Mouse (Mus musculus) kidney, adult 8-10 months (tissue): ENCODE measurements around the gene Adamts17.

Experiments used
- DNase-seq, 2 experiments: peaks; one replicate each; pipeline ENCODE4 v3.0.0; 2022

Gene Adamts17

GRCm38 (mm10) chr7:66981591-66981990, 142.1 kb downstream of the Adamts17 start:
- DNase-seq: no peak

GRCm38 (mm10) chr7:66982084-66982483, 142.5 kb downstream of the Adamts17 start:
- no peak for DNase-seq

- DNase-seq: no peak
Measured at GRCm38 (mm10) chr7:66987671-66988070, 148.1 kb downstream of the Adamts17 start.

DNA sequence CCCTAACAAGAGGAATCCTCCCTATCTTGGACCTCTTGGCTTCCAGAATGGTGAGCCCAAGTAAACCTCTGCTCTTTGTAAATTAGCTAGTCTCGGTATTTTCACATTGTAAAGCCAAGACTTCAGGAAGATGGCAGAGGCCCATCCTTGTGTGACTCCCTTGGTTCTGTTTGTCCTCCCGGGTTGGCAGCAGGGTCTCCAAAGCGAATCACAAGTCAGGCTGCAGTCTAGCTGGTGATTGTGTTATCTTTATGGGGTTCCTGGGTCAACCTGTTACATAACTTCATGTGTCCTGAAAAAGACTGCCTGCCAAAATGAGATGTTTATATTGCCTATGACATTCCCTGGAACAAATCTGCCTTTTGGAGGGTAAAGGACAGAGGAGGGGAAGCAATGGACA, 148.9 kb downstream of the Adamts17 start:
- DNase-seq: no peak

DNA sequence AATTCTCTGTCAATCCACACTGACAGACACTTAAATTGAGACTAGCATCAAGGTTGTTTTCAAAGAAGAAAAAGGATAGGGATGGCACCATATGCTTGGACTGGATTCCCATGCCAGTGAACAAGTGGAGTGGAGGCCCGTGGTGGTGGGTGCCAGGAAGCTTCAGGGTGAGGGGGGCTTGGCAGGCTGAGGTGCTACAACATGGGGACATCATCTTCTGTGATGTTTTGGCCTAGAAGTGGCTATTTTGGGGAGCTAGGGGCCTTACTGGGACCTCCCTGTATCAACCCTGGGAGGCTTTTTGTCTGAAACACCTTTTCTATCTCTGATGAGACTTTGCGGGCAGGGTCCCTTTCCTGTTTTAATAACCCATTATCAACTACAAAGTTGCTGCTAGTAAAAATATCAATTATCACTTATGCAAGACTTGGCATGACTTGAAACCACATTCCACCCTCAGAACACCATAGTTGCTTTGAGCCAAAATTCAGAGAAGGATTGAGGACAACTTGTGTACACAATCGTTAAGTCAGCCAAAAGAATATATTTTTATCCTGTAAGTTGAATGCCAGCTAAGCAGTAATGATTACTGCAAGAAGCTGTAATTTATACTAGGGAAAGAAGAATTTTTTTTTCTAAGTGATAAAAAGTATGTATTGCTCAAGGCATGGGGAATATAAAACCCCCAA, 150.0 kb downstream of the Adamts17 start:
- DNase-seq: no peak

DNA sequence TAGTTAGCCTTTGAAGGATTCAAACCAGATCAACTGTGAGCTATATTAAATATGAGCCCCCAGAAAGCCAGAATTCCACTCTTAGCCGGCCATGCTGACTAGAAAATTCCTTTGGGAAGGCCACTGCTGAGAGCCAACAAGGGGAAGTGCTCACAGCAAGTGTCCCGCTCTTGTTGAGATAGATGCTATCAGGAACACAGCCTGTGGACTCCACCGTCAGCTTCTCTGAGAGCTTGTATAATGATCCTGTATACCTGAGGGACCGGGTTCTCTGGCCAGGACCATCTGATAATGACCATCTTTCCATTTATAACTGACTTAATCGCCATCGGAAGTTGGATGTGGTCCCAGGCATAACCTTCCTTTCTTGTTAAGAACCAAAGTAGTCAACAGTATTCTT, 159.3 kb downstream of the Adamts17 start:
- no peak for DNase-seq

DNA sequence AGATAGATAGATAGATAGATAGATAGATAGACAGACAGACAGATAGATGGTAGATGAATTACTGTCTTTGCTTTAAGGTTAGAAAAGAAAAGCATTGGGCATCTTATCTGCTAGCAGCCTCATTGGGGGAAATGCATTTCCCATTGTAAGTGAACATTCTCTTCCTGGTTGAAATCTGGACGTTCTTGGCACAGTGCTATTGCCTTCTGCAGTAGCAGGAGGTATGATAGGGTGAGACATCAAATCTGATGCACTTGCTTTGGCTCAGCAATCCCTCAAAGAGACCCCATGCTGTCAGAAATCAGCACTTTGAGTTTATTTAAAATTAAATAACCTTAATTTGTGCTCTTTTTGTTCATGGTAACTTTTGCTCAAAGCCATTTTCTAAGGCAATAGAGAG, 164.1 kb downstream of the Adamts17 start:
- no peak for DNase-seq

- no peak for DNase-seq
Measured at GRCm38 (mm10) chr7:67004220-67004619, 164.7 kb downstream of the Adamts17 start.

GRCm38 (mm10) chr7:67009841-67010240, 170.3 kb downstream of the Adamts17 start:
- DNase-seq: no peak

DNA sequence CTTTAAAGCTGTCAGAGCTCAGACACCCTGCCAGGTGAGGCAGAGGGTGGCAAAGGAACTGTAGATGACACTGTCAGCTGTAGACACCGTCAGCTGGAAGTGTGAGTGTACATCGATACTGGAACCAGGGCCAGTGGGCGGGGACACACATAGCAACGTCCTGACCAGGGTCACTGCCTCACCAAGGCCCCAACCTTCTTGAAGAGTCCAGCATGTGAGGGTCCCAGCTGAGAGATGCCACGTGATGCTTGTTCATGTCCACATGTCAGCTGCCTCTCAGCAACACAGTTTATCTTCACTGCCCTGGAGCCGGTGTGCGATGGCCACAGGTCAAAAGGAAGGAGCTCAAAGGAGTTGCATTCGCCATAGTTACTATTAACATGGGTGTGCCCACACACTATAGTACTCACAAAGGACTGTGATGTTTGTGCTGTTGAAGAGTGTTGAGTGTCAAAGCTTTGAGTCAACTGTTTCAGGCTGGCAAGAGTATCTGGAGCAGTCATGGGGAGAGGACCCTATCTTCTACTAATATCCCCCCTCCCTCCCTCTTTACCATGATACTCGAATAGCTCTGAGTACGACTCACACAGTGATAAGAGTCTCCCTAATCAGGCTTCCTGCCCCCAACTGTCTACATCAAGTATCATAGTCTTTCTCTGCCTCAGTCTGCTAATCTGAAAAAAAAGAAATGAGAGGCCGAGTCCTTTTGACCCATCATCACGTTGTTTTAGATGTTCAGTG, 172.6 kb downstream of the Adamts17 start:
- no peak for DNase-seq

DNA sequence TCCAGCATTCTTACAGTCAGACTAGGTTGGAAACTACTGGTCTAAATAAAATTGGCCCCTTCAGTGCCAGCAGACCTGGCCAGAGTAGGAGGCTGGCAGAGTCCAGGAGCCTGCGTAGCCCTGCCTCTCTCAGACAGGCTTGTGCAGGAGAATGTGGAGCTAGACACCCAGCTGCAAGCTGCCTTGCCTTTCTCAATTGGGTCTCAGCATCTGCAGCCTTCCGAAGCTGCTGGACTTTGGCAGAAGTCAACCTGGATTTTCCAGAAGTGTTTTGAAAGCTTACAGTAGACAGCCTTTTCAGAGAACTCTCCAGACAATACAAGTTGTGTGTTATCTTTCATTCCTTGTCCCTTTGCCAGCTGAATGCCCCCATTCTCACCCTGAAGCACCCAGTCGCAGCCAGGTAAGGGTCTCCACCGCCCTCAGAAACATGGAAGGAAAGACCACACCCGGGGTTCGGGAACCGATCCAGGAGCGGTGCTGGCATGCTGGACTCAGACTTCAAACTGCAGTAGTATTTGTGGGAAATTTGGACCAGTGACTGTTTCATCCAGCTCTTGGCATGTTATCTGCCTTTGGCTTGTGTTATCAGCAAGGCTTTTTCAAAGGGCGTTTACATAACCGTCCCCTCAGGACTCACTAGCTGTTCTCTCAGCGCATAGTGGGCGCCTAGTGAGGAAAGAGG, 173.8 kb downstream of the Adamts17 start:
- DNase-seq: peak in 1 of 2 experiments; percentile 13

DNA sequence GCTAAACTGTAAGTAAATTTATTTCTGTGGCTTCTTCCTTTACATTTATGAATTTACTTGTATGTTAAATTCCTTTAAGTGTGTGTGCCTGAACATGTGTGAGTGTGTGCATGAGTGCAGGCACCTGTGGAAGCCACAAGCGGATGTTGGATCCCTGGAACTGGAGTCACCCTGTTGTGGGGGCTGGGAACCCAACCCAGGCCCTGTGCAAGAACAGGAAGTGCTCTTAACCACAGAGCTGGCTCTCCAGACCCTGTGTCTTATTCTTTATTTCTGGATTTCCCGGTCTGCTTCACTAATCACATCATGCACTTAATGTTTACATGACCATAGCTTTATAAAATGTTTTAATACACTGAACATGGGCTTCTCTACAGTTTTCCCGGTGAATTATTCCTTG, 180.4 kb downstream of the Adamts17 start:
- no peak for DNase-seq

DNA sequence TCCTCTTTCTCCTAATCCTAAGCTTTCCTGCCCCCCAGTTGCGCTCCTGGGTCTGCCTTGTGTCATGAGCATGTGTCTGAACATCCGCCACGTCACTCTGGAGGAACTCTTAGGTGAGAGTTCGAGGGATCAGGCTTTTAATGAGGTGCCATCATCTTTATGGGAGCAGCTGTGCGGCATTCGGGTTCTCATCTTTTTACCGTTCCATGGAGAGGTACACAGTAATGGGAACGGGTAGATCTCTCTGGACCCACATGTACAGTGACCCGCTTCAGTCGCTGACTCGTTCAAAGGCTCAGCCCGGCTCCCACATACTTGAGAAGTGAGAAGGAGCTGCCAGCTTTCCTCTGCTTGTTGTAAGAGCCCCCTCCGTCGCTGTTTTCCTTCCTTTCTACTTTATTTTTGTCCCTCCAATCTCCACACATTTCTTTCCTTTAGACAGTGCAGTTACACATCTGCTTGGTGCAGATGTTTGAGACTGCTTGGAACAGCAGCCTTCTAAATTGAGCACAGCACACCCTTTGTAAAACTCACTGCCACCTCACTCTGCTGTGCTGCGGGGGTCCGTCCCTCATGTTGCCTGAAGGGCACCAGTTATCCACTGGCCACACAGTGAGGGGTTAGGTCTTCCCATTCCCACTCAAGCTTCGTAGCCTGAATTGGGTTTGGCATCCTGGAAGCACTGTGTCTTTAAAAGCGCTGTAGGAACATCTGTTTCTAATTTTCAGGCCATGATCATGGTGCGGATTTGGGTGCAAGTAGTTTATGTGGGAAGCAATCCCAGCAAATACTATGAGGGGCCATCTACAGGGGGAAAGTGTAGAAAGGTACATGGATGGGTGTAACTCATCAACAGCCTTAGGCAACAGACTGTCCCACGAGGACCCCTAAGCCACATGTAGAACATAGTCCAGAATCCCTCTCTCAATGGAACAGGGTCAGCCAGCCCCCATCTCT, 186.9 kb downstream of the Adamts17 start:
- no peak for DNase-seq

- no peak for DNase-seq
Measured at GRCm38 (mm10) chr7:67027216-67027615, 187.7 kb downstream of the Adamts17 start.

DNA sequence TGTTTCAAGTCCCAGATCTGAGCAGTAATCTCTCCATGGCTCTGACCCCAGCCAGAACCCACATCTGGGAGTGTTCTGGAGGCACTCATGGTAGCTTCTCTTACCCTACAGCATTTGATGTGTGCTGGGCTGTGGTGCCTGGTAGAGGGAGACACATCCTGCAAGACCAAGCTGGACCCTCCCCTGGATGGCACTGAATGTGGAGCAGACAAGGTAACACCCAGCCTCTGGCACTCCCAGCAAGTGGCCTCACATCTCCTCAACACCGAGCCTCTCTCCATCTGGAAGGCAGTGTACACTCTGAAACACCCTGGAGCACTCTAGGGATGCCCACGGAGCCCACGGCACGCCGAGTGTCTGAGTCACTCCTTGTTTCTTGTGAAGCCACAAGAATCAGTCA, 188.2 kb downstream of the Adamts17 start:
- DNase-seq: no peak

DNA sequence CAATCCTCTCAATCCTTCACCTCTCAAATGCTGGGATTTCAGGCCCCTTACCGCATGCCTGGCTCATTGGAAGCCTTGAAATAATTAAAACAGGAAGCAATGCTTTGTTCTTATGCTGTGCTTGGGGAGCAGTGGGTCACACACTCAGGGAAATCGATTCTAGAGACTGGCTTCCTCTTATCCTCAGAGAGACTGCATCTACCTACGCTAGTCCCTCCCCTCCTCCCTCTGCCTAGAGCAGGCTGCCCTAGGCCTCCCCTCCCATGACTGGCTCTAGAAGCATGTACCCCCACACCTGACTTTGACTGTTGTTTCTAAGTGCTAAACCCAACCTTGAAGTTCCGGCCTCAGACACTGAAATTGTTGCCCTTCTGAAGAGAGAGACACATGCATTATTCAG, 189.4 kb downstream of the Adamts17 start:
- DNase-seq: no peak

GRCm38 (mm10) chr7:67029481-67029880, 189.9 kb downstream of the Adamts17 start:
- DNase-seq: no peak

GRCm38 (mm10) chr7:67031284-67031683, 191.7 kb downstream of the Adamts17 start:
- DNase-seq: no peak

- DNase-seq: no peak
Measured at GRCm38 (mm10) chr7:67032616-67033015, 193.1 kb downstream of the Adamts17 start.

DNA sequence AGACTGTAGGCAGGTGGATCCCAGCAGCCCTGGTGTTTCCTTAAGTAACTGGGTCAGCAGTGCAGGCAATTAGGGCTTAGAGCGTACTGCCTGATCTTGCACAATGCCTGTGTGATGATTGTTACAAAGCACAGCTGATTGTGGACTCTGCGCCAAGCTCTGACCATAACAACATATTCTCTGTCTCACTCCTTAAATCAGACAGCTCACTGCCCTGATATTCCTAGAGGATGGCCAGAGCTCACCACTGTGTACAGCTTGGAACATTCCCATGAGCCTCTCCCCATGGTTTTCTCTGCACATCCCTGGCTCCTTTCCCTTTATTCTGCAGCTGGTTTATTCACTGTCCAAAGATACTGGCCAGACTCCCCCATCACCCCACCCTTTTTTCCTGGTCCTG, 194.8 kb downstream of the Adamts17 start:
- DNase-seq: peak; percentile 8 to 14

- DNase-seq: no peak
Measured at GRCm38 (mm10) chr7:67035246-67035645, 195.7 kb downstream of the Adamts17 start.

- no peak for DNase-seq
Measured at GRCm38 (mm10) chr7:67035661-67036060, 196.1 kb downstream of the Adamts17 start.
